Mouse (Mus musculus): ENCODE data around the gene Hoxa9.

- TF ChIP-seq CTCF (IDR thresholded peaks at IDR 0.05; ENCODE audit: low read depth) (no peak), EP300 (IDR thresholded peaks at IDR 0.05; ENCODE audit: low read depth) (no peak)
Measured at GRCm38 (mm10) chr6:52228475-52229465, 2.1 kb downstream of the Hoxa9 start.
